Mouse (Mus musculus): ENCODE data around the gene Fgf2. TPM values are rescaled to one million over a fixed set of nuclear protein-coding genes. Genes with fewer than 3 reads are reported as not detected.

The Fgf2 gene
- total and polyA plus RNA-seq, 3 experiments = 3.6 to 14.2 (median 9.0) TPM

- Histone ChIP-seq H3K36me3 (ENCODE audit: control insufficient read depth, insufficient read depth, low read length) (no peaks in the 10 kb centered on the region), H3K9ac (ENCODE audit: low read depth, low read length) (no peak overlapping the region), H3K27ac (peak overlapping the region; percentile 6), H3K27me3 (ENCODE audit: control insufficient read depth, insufficient read depth, low read length) (no peaks in the 10 kb centered on the region), H3K4me3 (no peak overlapping the region), H3K79me2 (replicated peaks; ENCODE audit: control insufficient read depth, insufficient read depth, low read length) (no peaks in the 10 kb centered on the region), H3K4me1 (ENCODE audit: control insufficient read depth, insufficient read depth, low read length) (peaks cover 19% of the 10 kb centered on the region)
- TF ChIP-seq POLR2A (IDR thresholded peaks at IDR 0.05; ENCODE audit: insufficient read depth, low read depth, low read length) (no peak), CTCF (IDR thresholded peaks at IDR 0.05) (no peak), EP300 (IDR thresholded peaks at IDR 0.05; ENCODE audit: insufficient read depth, low read depth, low read length) (no peak)
- intact Hi-C loops (cut with DNase I) = no loop called here
- WGBS = 71% methylated on average over 6 of the region's 6 CpGs
- no peak for DNase-seq
These were observed 30.3 kb downstream of the Fgf2 start for GRCm38 (mm10) chr3:37378412-37378811.

DNA sequence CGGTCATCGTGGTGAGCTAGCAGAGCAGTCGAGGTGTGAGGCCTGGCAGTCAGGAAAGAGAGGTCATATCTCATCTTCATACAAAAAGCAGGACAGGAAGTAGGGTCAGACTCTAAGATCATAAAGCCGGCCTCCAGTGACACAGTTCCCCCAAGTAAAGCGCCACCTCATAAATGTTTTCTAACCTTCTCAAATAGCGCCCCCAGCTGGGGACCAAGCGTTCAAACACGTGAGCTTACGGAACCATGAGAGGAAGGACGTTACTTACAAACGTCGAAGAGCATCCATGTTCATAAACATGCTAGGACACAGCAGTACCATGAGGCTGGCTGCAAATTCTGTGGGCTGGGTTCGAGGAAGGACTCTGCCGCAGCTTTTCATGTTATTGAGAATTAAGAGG is 31.1 kb downstream of the Fgf2 start:
- intact Hi-C loops (cut with DNase I) = no loop called here
- no peaks in the 10 kb centered on the region for H3K27me3 ChIP-seq (ENCODE audit: control insufficient read depth, insufficient read depth, low read length)
- 78% methylated on average over 14 of the region's 14 CpGs for WGBS
- H3K9ac ChIP-seq (ENCODE audit: low read depth, low read length) = no peak overlapping the region
- H3K4me1 ChIP-seq (ENCODE audit: control insufficient read depth, insufficient read depth, low read length) = peaks cover 19% of the 10 kb centered on the region
- H3K4me3 ChIP-seq = no peak overlapping the region
- no peaks in the 10 kb centered on the region for H3K79me2 ChIP-seq (replicated peaks; ENCODE audit: control insufficient read depth, insufficient read depth, low read length)
- H3K36me3 ChIP-seq (ENCODE audit: control insufficient read depth, insufficient read depth, low read length) = no peaks in the 10 kb centered on the region
- DNase-seq = no peak
- peak overlapping the region; percentile 65 for H3K27ac ChIP-seq
- TF ChIP-seq EP300 (IDR thresholded peaks at IDR 0.05; ENCODE audit: insufficient read depth, low read depth, low read length) = no peak
- TF ChIP-seq CTCF (IDR thresholded peaks at IDR 0.05) = 0 out of 2 replicates have a peak, but pooled peaks have one; percentile 16

GRCm38 (mm10) chr3:37379930-37380881 is 32.1 kb downstream of the Fgf2 start:
- no peaks in the 10 kb centered on the region for H3K79me2 ChIP-seq (replicated peaks; ENCODE audit: control insufficient read depth, insufficient read depth, low read length)
- DNase-seq = peak; percentile 69 to 85
- H3K9ac ChIP-seq (ENCODE audit: low read depth, low read length) = peak overlapping the region; percentile 26; the same call in 1 of the 2 replicates
- H3K4me1 ChIP-seq (ENCODE audit: control insufficient read depth, insufficient read depth, low read length) = peaks cover 19% of the 10 kb centered on the region
- 37% methylated on average over 18 of the region's 18 CpGs for WGBS
- no peak overlapping the region for H3K4me3 ChIP-seq
- peak overlapping the region; percentile 65 for H3K27ac ChIP-seq
- no peaks in the 10 kb centered on the region for H3K36me3 ChIP-seq (ENCODE audit: control insufficient read depth, insufficient read depth, low read length)
- intact Hi-C loops (cut with DNase I) = loop anchor here (5.0 kb wide), 1 partner anchor 33 kb away; the partner anchor contains the start of gene Fgf2
- no peaks in the 10 kb centered on the region for H3K27me3 ChIP-seq (ENCODE audit: control insufficient read depth, insufficient read depth, low read length)
- TF ChIP-seq POLR2A (IDR thresholded peaks at IDR 0.05; ENCODE audit: insufficient read depth, low read depth, low read length) = no peak
- TF ChIP-seq EP300 (IDR thresholded peaks at IDR 0.05; ENCODE audit: insufficient read depth, low read depth, low read length) = no peak
- no peak for TF ChIP-seq CTCF (IDR thresholded peaks at IDR 0.05)

GRCm38 (mm10) chr3:37381457-37381856 is 33.3 kb downstream of the Fgf2 start:
- Histone ChIP-seq H3K27ac (peak overlapping the region; percentile 40), H3K36me3 (ENCODE audit: control insufficient read depth, insufficient read depth, low read length) (no peaks in the 10 kb centered on the region), H3K27me3 (ENCODE audit: control insufficient read depth, insufficient read depth, low read length) (no peaks in the 10 kb centered on the region), H3K9ac (ENCODE audit: low read depth, low read length) (no peak overlapping the region), H3K4me3 (no peak overlapping the region), H3K4me1 (ENCODE audit: control insufficient read depth, insufficient read depth, low read length) (peaks cover 19% of the 10 kb centered on the region), H3K79me2 (replicated peaks; ENCODE audit: control insufficient read depth, insufficient read depth, low read length) (no peaks in the 10 kb centered on the region)
- TF ChIP-seq CTCF (IDR thresholded peaks at IDR 0.05) = no peak
- TF ChIP-seq EP300 (IDR thresholded peaks at IDR 0.05; ENCODE audit: insufficient read depth, low read depth, low read length) = no peak
- no peak for TF ChIP-seq POLR2A (IDR thresholded peaks at IDR 0.05; ENCODE audit: insufficient read depth, low read depth, low read length)
- 57% methylated on average over 6 of the region's 6 CpGs for WGBS
- DNase-seq = no peak
- intact Hi-C loops (cut with DNase I) = loop anchor here (5.0 kb wide), 1 partner anchor 34 kb away; the partner anchor contains the start of gene Fgf2

DNA sequence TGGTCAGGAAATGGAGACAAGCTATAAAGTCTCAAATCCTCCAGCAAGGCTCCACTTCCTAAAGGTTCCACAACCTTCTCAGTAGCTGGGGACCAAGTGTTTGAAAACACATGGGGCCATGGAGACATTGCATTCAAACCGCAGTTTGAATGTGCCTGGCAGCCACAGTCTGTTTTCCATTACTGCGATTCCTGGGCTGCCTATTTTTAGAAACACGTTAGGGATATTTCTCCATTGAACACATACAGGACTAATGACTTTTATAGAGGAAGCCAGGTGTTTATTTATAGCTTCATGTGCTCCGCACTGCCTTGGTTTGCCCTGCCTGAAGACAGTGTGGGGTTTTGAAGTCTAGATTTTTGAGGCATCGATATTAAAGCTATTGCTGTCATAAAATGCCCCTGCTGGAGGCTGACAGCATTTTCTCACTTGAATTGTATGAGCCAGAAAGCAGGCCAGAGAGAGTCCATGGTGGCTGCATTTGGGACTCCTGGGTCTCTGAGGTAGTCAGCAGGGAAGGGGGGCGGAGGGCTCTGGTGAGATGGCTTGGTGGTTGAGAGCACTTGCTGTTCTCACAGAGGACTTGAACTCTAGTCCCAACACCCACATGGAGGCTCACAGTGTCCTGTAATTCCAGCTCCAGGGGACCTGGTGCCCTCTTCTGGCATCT is 35.1 kb downstream of the Fgf2 start:
- intact Hi-C loops (cut with DNase I) = loop anchor here (5.0 kb wide), 1 partner anchor 36 kb away; the partner anchor contains the start of gene Fgf2
- Histone ChIP-seq H3K27ac (peak overlapping the region; percentile 77), H3K79me2 (replicated peaks; ENCODE audit: control insufficient read depth, insufficient read depth, low read length) (no peaks in the 10 kb centered on the region), H3K9ac (ENCODE audit: low read depth, low read length) (no peak overlapping the region), H3K4me3 (no peak overlapping the region), H3K27me3 (ENCODE audit: control insufficient read depth, insufficient read depth, low read length) (no peaks in the 10 kb centered on the region), H3K4me1 (ENCODE audit: control insufficient read depth, insufficient read depth, low read length) (peaks cover 19% of the 10 kb centered on the region), H3K36me3 (ENCODE audit: control insufficient read depth, insufficient read depth, low read length) (no peaks in the 10 kb centered on the region)
- no peak for TF ChIP-seq POLR2A (IDR thresholded peaks at IDR 0.05; ENCODE audit: insufficient read depth, low read depth, low read length)
- TF ChIP-seq EP300 (IDR thresholded peaks at IDR 0.05; ENCODE audit: insufficient read depth, low read depth, low read length) = no peak
- TF ChIP-seq CTCF (IDR thresholded peaks at IDR 0.05) = peak; percentile 45
- WGBS = 31% methylated on average over 6 of the region's 6 CpGs
- DNase-seq = peak in 1 of 2 experiments; percentile 50
